Mouse (Mus musculus): Measurements from ENCODE around the gene Speg. TPM values are rescaled to one million over a fixed set of nuclear protein-coding genes. Genes with fewer than 3 reads are reported as not detected.

Gene Speg
- polyA plus RNA-seq, 1 experiment from 2014 or later: 32.9 TPM

DNA sequence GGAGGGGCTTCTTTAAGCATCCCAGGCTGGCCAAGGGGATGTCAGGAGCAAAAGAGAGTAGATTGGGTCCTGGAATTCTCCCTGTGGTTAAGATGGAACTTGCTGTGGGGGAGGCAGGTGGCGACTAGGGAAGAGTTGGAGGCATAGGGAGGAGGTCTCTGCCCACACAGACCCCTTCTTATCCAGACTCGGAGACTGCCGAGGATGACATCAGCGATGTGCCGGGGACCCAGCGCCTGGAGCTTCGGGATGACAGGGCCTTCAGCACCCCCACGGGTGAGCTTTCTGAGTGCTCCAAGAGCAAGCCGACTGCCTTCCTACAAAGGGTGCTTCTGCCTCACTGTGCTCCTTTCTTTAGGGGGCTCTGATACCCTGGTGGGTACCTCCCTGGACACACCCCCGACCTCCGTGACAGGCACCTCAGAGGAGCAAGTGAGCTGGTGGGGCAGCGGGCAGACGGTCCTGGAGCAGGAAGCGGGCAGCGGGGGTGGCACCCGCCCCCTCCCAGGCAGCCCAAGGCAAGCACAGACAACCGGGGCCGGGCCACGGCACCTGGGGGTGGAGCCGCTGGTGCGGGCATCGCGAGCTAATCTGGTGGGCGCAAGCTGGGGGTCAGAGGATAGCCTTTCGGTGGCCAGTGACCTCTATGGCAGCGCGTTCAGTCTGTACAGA is 9.5 kb downstream of the Speg start:
- 87% methylated on average over 27 of the region's 27 CpGs for WGBS
- peaks cover 31% of the 10 kb centered on the region for H3K27me3 ChIP-seq (ENCODE audit: control insufficient read depth, insufficient read depth, low read length)
- H3K9me3 ChIP-seq (ENCODE audit: control insufficient read depth, low read length): no peaks in the 10 kb centered on the region
- peaks cover 37% of the 10 kb centered on the region for H3K4me1 ChIP-seq (ENCODE audit: control insufficient read depth, insufficient read depth, low read length)
- ATAC-seq (ENCODE audit: insufficient number of reproducible peaks, low FRiP score, low TSS enrichment, low read depth) (no peak), DNase-seq (ENCODE audit: low spot score) (no peak)
- no peak overlapping the region for H3K4me3 ChIP-seq (ENCODE audit: low read depth, low read length)
- H3K9ac ChIP-seq (ENCODE audit: low read length): no peak overlapping the region
- no peak overlapping the region for H3K4me2 ChIP-seq (ENCODE audit: low read depth, severe bottlenecking)
- no peak overlapping the region for H3K27ac ChIP-seq (replicated peaks; ENCODE audit: low read depth, low read length)
- H3K36me3 ChIP-seq (ENCODE audit: control insufficient read depth, insufficient read depth, low read length): no peaks in the 10 kb centered on the region

DNA sequence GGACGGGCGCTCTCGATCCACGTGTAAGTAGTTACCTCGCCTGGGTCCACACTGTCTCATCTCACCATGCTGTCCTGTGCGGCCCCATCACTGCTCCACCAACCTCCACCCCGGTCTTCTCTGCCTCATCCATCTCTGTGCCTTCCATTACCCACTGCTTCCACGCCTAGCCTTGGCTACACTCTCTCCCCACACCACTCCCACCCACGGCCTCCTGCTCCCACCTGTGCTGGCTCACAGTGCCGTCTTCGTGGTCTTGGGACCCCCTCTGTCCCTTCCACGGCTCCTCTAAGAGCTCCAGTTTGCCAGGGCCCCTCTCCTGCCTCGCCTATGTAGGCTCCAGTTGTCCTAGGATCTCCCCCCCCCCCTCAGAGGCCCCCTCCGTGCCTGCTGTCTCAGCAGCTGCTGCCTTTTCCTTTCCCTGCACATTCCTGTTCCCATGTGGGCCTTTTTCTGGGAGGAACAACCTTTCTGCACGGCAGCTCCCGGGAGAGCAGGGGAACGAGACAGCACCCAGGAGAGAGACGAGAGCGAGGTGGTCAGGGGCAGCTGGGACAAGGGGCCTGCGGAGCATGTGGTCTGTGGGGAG is 10.1 kb downstream of the Speg start:
- no peaks in the 10 kb centered on the region for H3K9me3 ChIP-seq (ENCODE audit: control insufficient read depth, low read length)
- H3K9ac ChIP-seq (ENCODE audit: low read length): no peak overlapping the region
- ATAC-seq (ENCODE audit: insufficient number of reproducible peaks, low FRiP score, low TSS enrichment, low read depth): no peak
- peaks cover 33% of the 10 kb centered on the region for H3K4me1 ChIP-seq (ENCODE audit: control insufficient read depth, insufficient read depth, low read length)
- H3K4me3 ChIP-seq (ENCODE audit: low read depth, low read length): no peak overlapping the region
- H3K27ac ChIP-seq (replicated peaks; ENCODE audit: low read depth, low read length): no peak overlapping the region
- DNase-seq (ENCODE audit: low spot score): no peak
- no peaks in the 10 kb centered on the region for H3K36me3 ChIP-seq (ENCODE audit: control insufficient read depth, insufficient read depth, low read length)
- peaks cover 35% of the 10 kb centered on the region for H3K27me3 ChIP-seq (ENCODE audit: control insufficient read depth, insufficient read depth, low read length)
- 78% methylated on average over 20 of the region's 20 CpGs for WGBS
- no peak overlapping the region for H3K4me2 ChIP-seq (ENCODE audit: low read depth, severe bottlenecking)

- Histone ChIP-seq H3K4me1 (ENCODE audit: control insufficient read depth, insufficient read depth, low read length) (peaks cover 33% of the 10 kb centered on the region), H3K4me3 (ENCODE audit: low read depth, low read length) (no peak overlapping the region), H3K9me3 (ENCODE audit: control insufficient read depth, low read length) (no peaks in the 10 kb centered on the region), H3K27me3 (ENCODE audit: control insufficient read depth, insufficient read depth, low read length) (peaks cover 35% of the 10 kb centered on the region), H3K9ac (ENCODE audit: low read length) (no peak overlapping the region), H3K27ac (replicated peaks; ENCODE audit: low read depth, low read length) (no peak overlapping the region), H3K36me3 (ENCODE audit: control insufficient read depth, insufficient read depth, low read length) (no peaks in the 10 kb centered on the region), H3K4me2 (ENCODE audit: low read depth, severe bottlenecking) (no peak overlapping the region)
- DNase-seq (ENCODE audit: low spot score): no peak
- WGBS: 40% methylated on average over 4 of the region's 4 CpGs
- no peak for ATAC-seq (ENCODE audit: insufficient number of reproducible peaks, low FRiP score, low TSS enrichment, low read depth)
Measured at GRCm38 (mm10) chr1:75386149-75386548, 11.1 kb downstream of the Speg start.

GRCm38 (mm10) chr1:75387469-75387928 is 12.4 kb downstream of the Speg start:
- no peak overlapping the region for H3K9ac ChIP-seq (ENCODE audit: low read length)
- H3K4me3 ChIP-seq (ENCODE audit: low read depth, low read length): peak overlapping the region; percentile 27; the same call in 1 of the 2 replicates
- H3K4me1 ChIP-seq (ENCODE audit: control insufficient read depth, insufficient read depth, low read length): peaks cover 30% of the 10 kb centered on the region
- no peaks in the 10 kb centered on the region for H3K9me3 ChIP-seq (ENCODE audit: control insufficient read depth, low read length)
- no peaks in the 10 kb centered on the region for H3K36me3 ChIP-seq (ENCODE audit: control insufficient read depth, insufficient read depth, low read length)
- no peak for DNase-seq (ENCODE audit: low spot score)
- peaks cover 35% of the 10 kb centered on the region for H3K27me3 ChIP-seq (ENCODE audit: control insufficient read depth, insufficient read depth, low read length)
- peak overlapping the region; percentile 49; the same call in 1 of the 2 replicates for H3K4me2 ChIP-seq (ENCODE audit: low read depth, severe bottlenecking)
- H3K27ac ChIP-seq (replicated peaks; ENCODE audit: low read depth, low read length): no peak overlapping the region
- ATAC-seq (ENCODE audit: insufficient number of reproducible peaks, low FRiP score, low TSS enrichment, low read depth): 0 out of 2 replicates have a peak, but pooled peaks have one; percentile 14
- 25% methylated on average over 7 of the region's 7 CpGs for WGBS

DNA sequence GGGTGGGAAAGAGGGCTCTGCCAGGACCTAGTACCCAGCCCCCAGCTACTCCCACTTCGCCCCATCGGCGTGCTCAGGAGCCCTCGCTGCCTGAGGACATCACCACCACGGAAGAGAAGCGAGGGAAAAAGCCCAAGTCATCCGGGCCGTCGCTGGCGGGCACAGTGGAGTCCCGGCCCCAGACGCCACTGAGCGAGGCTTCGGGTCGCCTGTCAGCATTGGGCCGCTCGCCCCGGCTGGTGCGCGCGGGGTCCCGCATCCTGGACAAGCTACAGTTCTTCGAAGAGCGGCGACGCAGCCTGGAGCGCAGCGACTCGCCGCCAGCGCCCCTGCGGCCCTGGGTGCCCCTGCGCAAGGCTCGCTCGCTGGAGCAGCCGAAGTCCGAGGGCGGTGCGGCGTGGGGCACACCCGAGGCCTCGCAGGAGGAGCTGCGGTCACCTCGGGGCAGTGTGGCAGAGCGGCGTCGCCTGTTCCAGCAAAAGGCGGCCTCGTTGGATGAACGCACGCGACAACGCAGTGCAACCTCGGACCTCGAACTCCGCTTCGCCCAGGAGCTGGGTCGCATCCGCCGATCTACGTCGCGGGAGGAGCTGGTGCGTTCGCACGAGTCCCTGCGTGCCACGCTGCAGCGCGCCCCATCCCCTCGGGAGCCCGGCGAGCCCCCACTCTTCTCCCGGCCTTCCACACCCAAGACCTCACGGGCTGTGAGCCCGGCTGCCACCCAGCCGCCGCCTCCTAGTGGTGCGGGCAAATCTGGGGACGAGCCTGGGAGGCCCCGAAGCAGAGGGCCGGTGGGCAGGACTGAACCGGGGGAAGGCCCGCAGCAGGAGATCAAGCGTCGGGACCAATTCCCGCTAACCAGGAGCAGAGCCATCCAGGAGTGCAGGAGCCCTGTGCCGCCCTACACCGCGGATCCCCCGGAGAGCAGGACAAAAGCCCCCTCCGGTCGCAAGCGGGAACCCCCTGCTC is 13.1 kb downstream of the Speg start:
- Histone ChIP-seq H3K9me3 (ENCODE audit: control insufficient read depth, low read length) (no peaks in the 10 kb centered on the region), H3K36me3 (ENCODE audit: control insufficient read depth, insufficient read depth, low read length) (no peaks in the 10 kb centered on the region; the same call in 1 of the 2 replicates), H3K27ac (replicated peaks; ENCODE audit: low read depth, low read length) (no peak overlapping the region), H3K4me3 (ENCODE audit: low read depth, low read length) (peak overlapping the region; percentile 27), H3K9ac (ENCODE audit: low read length) (peak overlapping the region; percentile 41), H3K27me3 (ENCODE audit: control insufficient read depth, insufficient read depth, low read length) (peaks cover 35% of the 10 kb centered on the region), H3K4me2 (ENCODE audit: low read depth, severe bottlenecking) (peak overlapping the region; percentile 49), H3K4me1 (ENCODE audit: control insufficient read depth, insufficient read depth, low read length) (peaks cover 24% of the 10 kb centered on the region)
- DNase-seq (ENCODE audit: low spot score): peak; percentile 61
- WGBS: 6% methylated on average over 93 of the region's 94 CpGs
- 0 out of 2 replicates have a peak, but pooled peaks have one; percentile 4 for ATAC-seq (ENCODE audit: insufficient number of reproducible peaks, low FRiP score, low TSS enrichment, low read depth)

GRCm38 (mm10) chr1:75388898-75389515 is 13.9 kb downstream of the Speg start:
- H3K9me3 ChIP-seq (ENCODE audit: control insufficient read depth, low read length): no peaks in the 10 kb centered on the region
- no peaks in the 10 kb centered on the region; the same call in 1 of the 2 replicates for H3K36me3 ChIP-seq (ENCODE audit: control insufficient read depth, insufficient read depth, low read length)
- ATAC-seq (ENCODE audit: insufficient number of reproducible peaks, low FRiP score, low TSS enrichment, low read depth) (no peak), DNase-seq (ENCODE audit: low spot score) (no peak)
- 31% methylated on average over 23 of the region's 23 CpGs for WGBS
- peaks cover 35% of the 10 kb centered on the region for H3K27me3 ChIP-seq (ENCODE audit: control insufficient read depth, insufficient read depth, low read length)
- peak overlapping the region; percentile 27 for H3K4me3 ChIP-seq (ENCODE audit: low read depth, low read length)
- H3K4me2 ChIP-seq (ENCODE audit: low read depth, severe bottlenecking): no peak overlapping the region; the same call in 1 of the 2 replicates
- no peak overlapping the region for H3K27ac ChIP-seq (replicated peaks; ENCODE audit: low read depth, low read length)
- peaks cover 21% of the 10 kb centered on the region for H3K4me1 ChIP-seq (ENCODE audit: control insufficient read depth, insufficient read depth, low read length)
- H3K9ac ChIP-seq (ENCODE audit: low read length): peak overlapping the region; percentile 41

GRCm38 (mm10) chr1:75393139-75393538 is 18.0 kb downstream of the Speg start:
- DNase-seq (ENCODE audit: low spot score) (no peak), ATAC-seq (ENCODE audit: insufficient number of reproducible peaks, low FRiP score, low TSS enrichment, low read depth) (no peak)
- Histone ChIP-seq H3K9me3 (ENCODE audit: control insufficient read depth, low read length) (no peaks in the 10 kb centered on the region), H3K4me3 (ENCODE audit: low read depth, low read length) (no peak overlapping the region), H3K27ac (replicated peaks; ENCODE audit: low read depth, low read length) (no peak overlapping the region), H3K27me3 (ENCODE audit: control insufficient read depth, insufficient read depth, low read length) (peaks cover 18% of the 10 kb centered on the region), H3K4me2 (ENCODE audit: low read depth, severe bottlenecking) (no peak overlapping the region), H3K4me1 (ENCODE audit: control insufficient read depth, insufficient read depth, low read length) (peaks cover 9% of the 10 kb centered on the region), H3K9ac (ENCODE audit: low read length) (no peak overlapping the region), H3K36me3 (ENCODE audit: control insufficient read depth, insufficient read depth, low read length) (no peaks in the 10 kb centered on the region; the same call in 1 of the 2 replicates)
- WGBS: 66% methylated on average over 9 of the region's 9 CpGs

Measured in limb, embryonic 11.5 days (tissue).